Mouse (Mus musculus): ENCODE results near the gene Anapc13. TPM values are rescaled to one million over a fixed set of nuclear protein-coding genes. Genes with fewer than 3 reads are reported as not detected.

Anapc13 gene
- polyA plus RNA-seq, 1 experiment from 2014 or later, result 198 TPM

GRCm38 (mm10) chr9:102605162-102605561 lies 20.9 kb upstream of the Anapc13 start:
- Histone ChIP-seq H3K36me3 (ENCODE audit: control insufficient read depth, insufficient read depth, low read length) (peaks cover 13% of the 10 kb centered on the region), H3K27ac (ENCODE audit: low read length) (no peak overlapping the region), H3K9ac (ENCODE audit: low read length) (no peak overlapping the region), H3K9me3 (ENCODE audit: control insufficient read depth, low read length) (no peaks in the 10 kb centered on the region), H3K27me3 (ENCODE audit: control insufficient read depth, insufficient read depth, low read depth, low read length) (no peaks in the 10 kb centered on the region), H3K4me3 (ENCODE audit: low read length) (no peak overlapping the region), H3K4me1 (replicated peaks; ENCODE audit: control insufficient read depth, insufficient read depth, low read length) (no peaks in the 10 kb centered on the region), H3K4me2 (ENCODE audit: low read depth, low read length) (no peak overlapping the region)
- 88% methylated on average over 6 of the region's 6 CpGs for WGBS
- no peak for ATAC-seq (ENCODE audit: low read depth)

GRCm38 (mm10) chr9:102607471-102607870 lies 18.6 kb upstream of the Anapc13 start:
- ATAC-seq (ENCODE audit: low read depth), result no peak
- H3K27ac ChIP-seq (ENCODE audit: low read length), result no peak overlapping the region
- no peak overlapping the region for H3K4me2 ChIP-seq (ENCODE audit: low read depth, low read length)
- H3K36me3 ChIP-seq (ENCODE audit: control insufficient read depth, insufficient read depth, low read length), result peaks cover 16% of the 10 kb centered on the region
- no peaks in the 10 kb centered on the region for H3K27me3 ChIP-seq (ENCODE audit: control insufficient read depth, insufficient read depth, low read depth, low read length)
- no peaks in the 10 kb centered on the region for H3K9me3 ChIP-seq (ENCODE audit: control insufficient read depth, low read length)
- 60% methylated on average over 5 of the region's 5 CpGs for WGBS
- no peak overlapping the region for H3K9ac ChIP-seq (ENCODE audit: low read length)
- no peaks in the 10 kb centered on the region for H3K4me1 ChIP-seq (replicated peaks; ENCODE audit: control insufficient read depth, insufficient read depth, low read length)
- H3K4me3 ChIP-seq (ENCODE audit: low read length), result no peak overlapping the region

- Histone ChIP-seq H3K36me3 (ENCODE audit: control insufficient read depth, insufficient read depth, low read length) (peaks cover 16% of the 10 kb centered on the region), H3K4me1 (replicated peaks; ENCODE audit: control insufficient read depth, insufficient read depth, low read length) (no peaks in the 10 kb centered on the region), H3K27ac (ENCODE audit: low read length) (no peak overlapping the region), H3K4me3 (ENCODE audit: low read length) (no peak overlapping the region), H3K27me3 (ENCODE audit: control insufficient read depth, insufficient read depth, low read depth, low read length) (no peaks in the 10 kb centered on the region), H3K9ac (ENCODE audit: low read length) (no peak overlapping the region), H3K9me3 (ENCODE audit: control insufficient read depth, low read length) (no peaks in the 10 kb centered on the region), H3K4me2 (ENCODE audit: low read depth, low read length) (no peak overlapping the region)
- WGBS, result 91% methylated on average over 3 of the region's 3 CpGs
- ATAC-seq (ENCODE audit: low read depth), result no peak
These were observed 16.9 kb upstream of the Anapc13 start for GRCm38 (mm10) chr9:102609221-102609620.

GRCm38 (mm10) chr9:102615071-102615470 lies 11.0 kb upstream of the Anapc13 start:
- H3K4me1 ChIP-seq (replicated peaks; ENCODE audit: control insufficient read depth, insufficient read depth, low read length), result no peaks in the 10 kb centered on the region
- H3K36me3 ChIP-seq (ENCODE audit: control insufficient read depth, insufficient read depth, low read length), result peaks cover 22% of the 10 kb centered on the region
- no peak overlapping the region for H3K9ac ChIP-seq (ENCODE audit: low read length)
- no peaks in the 10 kb centered on the region for H3K9me3 ChIP-seq (ENCODE audit: control insufficient read depth, low read length)
- ATAC-seq (ENCODE audit: low read depth), result no peak
- no peak overlapping the region for H3K4me2 ChIP-seq (ENCODE audit: low read depth, low read length)
- 69% methylated on average over 3 of the region's 3 CpGs for WGBS
- no peak overlapping the region for H3K4me3 ChIP-seq (ENCODE audit: low read length)
- no peaks in the 10 kb centered on the region for H3K27me3 ChIP-seq (ENCODE audit: control insufficient read depth, insufficient read depth, low read depth, low read length)
- no peak overlapping the region for H3K27ac ChIP-seq (ENCODE audit: low read length)

GRCm38 (mm10) chr9:102616267-102616666 lies 9.8 kb upstream of the Anapc13 start:
- Histone ChIP-seq H3K4me3 (ENCODE audit: low read length) (no peak overlapping the region), H3K36me3 (ENCODE audit: control insufficient read depth, insufficient read depth, low read length) (peaks cover 15% of the 10 kb centered on the region), H3K4me2 (ENCODE audit: low read depth, low read length) (no peak overlapping the region), H3K4me1 (replicated peaks; ENCODE audit: control insufficient read depth, insufficient read depth, low read length) (no peaks in the 10 kb centered on the region), H3K27ac (ENCODE audit: low read length) (no peak overlapping the region), H3K9me3 (ENCODE audit: control insufficient read depth, low read length) (no peaks in the 10 kb centered on the region), H3K27me3 (ENCODE audit: control insufficient read depth, insufficient read depth, low read depth, low read length) (no peaks in the 10 kb centered on the region), H3K9ac (ENCODE audit: low read length) (no peak overlapping the region)
- WGBS, result 72% methylated on average over 9 of the region's 9 CpGs
- ATAC-seq (ENCODE audit: low read depth), result no peak

GRCm38 (mm10) chr9:102621385-102621784 lies 4.7 kb upstream of the Anapc13 start:
- 58% methylated on average over 5 of the region's 5 CpGs for WGBS
- peaks cover 7% of the 10 kb centered on the region for H3K4me1 ChIP-seq (replicated peaks; ENCODE audit: control insufficient read depth, insufficient read depth, low read length)
- no peak overlapping the region for H3K4me3 ChIP-seq (ENCODE audit: low read length)
- ATAC-seq (ENCODE audit: low read depth), result no peak
- no peak overlapping the region for H3K4me2 ChIP-seq (ENCODE audit: low read depth, low read length)
- H3K36me3 ChIP-seq (ENCODE audit: control insufficient read depth, insufficient read depth, low read length), result peaks cover 6% of the 10 kb centered on the region
- H3K9ac ChIP-seq (ENCODE audit: low read length), result no peak overlapping the region
- H3K27me3 ChIP-seq (ENCODE audit: control insufficient read depth, insufficient read depth, low read depth, low read length), result no peaks in the 10 kb centered on the region
- H3K9me3 ChIP-seq (ENCODE audit: control insufficient read depth, low read length), result no peaks in the 10 kb centered on the region
- H3K27ac ChIP-seq (ENCODE audit: low read length), result no peak overlapping the region

- 27% methylated on average over 5 of the region's 5 CpGs for WGBS
- no peak for ATAC-seq (ENCODE audit: low read depth)
- H3K27ac ChIP-seq (ENCODE audit: low read length), result 0 out of 2 replicates have a peak overlapping the region, but pooled peaks have one; percentile 15
These were observed 3.8 kb upstream of the Anapc13 start for GRCm38 (mm10) chr9:102622192-102622857.

GRCm38 (mm10) chr9:102622876-102623275 lies 3.2 kb upstream of the Anapc13 start:
- peaks cover 17% of the 10 kb centered on the region for H3K4me1 ChIP-seq (replicated peaks; ENCODE audit: control insufficient read depth, insufficient read depth, low read length)
- H3K4me3 ChIP-seq (ENCODE audit: low read length), result no peak overlapping the region
- WGBS, result 73% methylated on average over 6 of the region's 6 CpGs
- H3K4me2 ChIP-seq (ENCODE audit: low read depth, low read length), result no peak overlapping the region
- ATAC-seq (ENCODE audit: low read depth), result no peak
- no peaks in the 10 kb centered on the region for H3K9me3 ChIP-seq (ENCODE audit: control insufficient read depth, low read length)
- peaks cover 6% of the 10 kb centered on the region for H3K36me3 ChIP-seq (ENCODE audit: control insufficient read depth, insufficient read depth, low read length)
- no peak overlapping the region for H3K27ac ChIP-seq (ENCODE audit: low read length)
- no peak overlapping the region for H3K9ac ChIP-seq (ENCODE audit: low read length)
- no peaks in the 10 kb centered on the region for H3K27me3 ChIP-seq (ENCODE audit: control insufficient read depth, insufficient read depth, low read depth, low read length)

More at GRCm38 (mm10) chr9:102622192-102622857, 3.8 kb upstream of the Anapc13 start:
- H3K9ac ChIP-seq (ENCODE audit: low read length), result no peak overlapping the region
- no peak overlapping the region for H3K4me2 ChIP-seq (ENCODE audit: low read depth, low read length)
- no peaks in the 10 kb centered on the region for H3K9me3 ChIP-seq (ENCODE audit: control insufficient read depth, low read length)
- no peak overlapping the region for H3K4me3 ChIP-seq (ENCODE audit: low read length)
- H3K27me3 ChIP-seq (ENCODE audit: control insufficient read depth, insufficient read depth, low read depth, low read length), result no peaks in the 10 kb centered on the region
- peaks cover 6% of the 10 kb centered on the region for H3K36me3 ChIP-seq (ENCODE audit: control insufficient read depth, insufficient read depth, low read length)
- peaks cover 11% of the 10 kb centered on the region for H3K4me1 ChIP-seq (replicated peaks; ENCODE audit: control insufficient read depth, insufficient read depth, low read length)

- H3K4me2 ChIP-seq (ENCODE audit: low read depth, low read length), result no peak overlapping the region
- H3K27ac ChIP-seq (ENCODE audit: low read length), result no peak overlapping the region
- H3K4me3 ChIP-seq (ENCODE audit: low read length), result no peak overlapping the region
- H3K4me1 ChIP-seq (replicated peaks; ENCODE audit: control insufficient read depth, insufficient read depth, low read length), result peaks cover 18% of the 10 kb centered on the region
- no peak for ATAC-seq (ENCODE audit: low read depth)
- no peaks in the 10 kb centered on the region for H3K27me3 ChIP-seq (ENCODE audit: control insufficient read depth, insufficient read depth, low read depth, low read length)
- peaks cover 2% of the 10 kb centered on the region for H3K36me3 ChIP-seq (ENCODE audit: control insufficient read depth, insufficient read depth, low read length)
- H3K9me3 ChIP-seq (ENCODE audit: control insufficient read depth, low read length), result no peaks in the 10 kb centered on the region
- WGBS, result 85% methylated on average over 7 of the region's 7 CpGs
- H3K9ac ChIP-seq (ENCODE audit: low read length), result no peak overlapping the region
These were observed 2.5 kb upstream of the Anapc13 start for GRCm38 (mm10) chr9:102623581-102623980.
